Mouse (Mus musculus): Measurements from ENCODE around the gene Pkdrej. TPM values are rescaled to one million over a fixed set of nuclear protein-coding genes. Genes with fewer than 3 reads are reported as not detected.
"Not testable (repeated sequence)": the region's sequence is repeated elsewhere in the genome, so short reads cannot be mapped to it uniquely, and the experiment has no call there.

The Pkdrej gene
- 0.14 and 0.19 TPM in 2 replicates for polyA plus RNA-seq (2016; fragmentation: Nextera tagmentation; extraction: Ambion mirVana)

DNA sequence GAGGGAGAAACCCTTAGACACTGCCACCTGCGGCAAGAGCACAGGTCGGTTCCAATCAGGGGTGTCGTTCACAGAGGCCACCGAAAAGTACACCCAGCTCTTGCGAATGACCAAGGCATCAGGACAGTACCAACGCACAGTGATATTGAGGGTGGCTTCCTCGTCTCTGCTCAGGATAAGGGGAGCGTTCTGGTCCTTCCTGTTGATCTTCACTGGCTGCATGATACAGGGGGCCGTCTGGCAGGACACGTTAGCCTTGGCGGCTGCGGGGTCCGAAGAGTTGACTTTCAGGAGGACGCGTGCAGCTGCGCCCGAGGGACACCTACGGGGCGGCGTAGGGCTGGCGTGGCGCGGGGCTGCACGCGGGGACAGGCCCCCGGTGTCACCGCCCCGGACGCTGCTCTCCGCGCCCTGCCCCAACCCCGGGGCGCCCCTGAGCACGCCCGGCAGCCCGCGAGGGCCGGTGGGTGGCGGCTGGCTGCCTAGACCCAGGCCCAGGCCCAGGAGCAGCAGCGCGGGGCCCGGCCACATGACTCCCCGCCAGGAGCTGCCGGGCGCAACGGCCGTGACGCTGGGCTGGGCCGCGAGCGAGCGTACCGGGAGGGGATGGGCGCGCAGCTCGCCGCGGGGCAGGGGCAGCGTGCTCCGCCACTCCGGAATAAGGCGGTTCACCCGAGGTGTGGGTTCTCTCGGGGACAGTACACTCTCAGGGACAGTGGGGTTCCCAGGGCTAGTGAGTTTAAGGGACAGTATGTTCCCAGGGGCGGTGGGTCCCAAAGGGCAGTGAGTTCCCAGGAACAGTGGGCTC is at the start of gene Pkdrej:
Gene Pkdrej, minus strand, starts transcription at position 532 of the 808 bp plus-strand sequence.
- Histone ChIP-seq H3K9me3 (replicated peaks) (0 out of 2 replicates have a peak, but pooled peaks cover 5% of the 10 kb centered on the region), H3K9ac (peak within 1 kb of the TSS; percentile 74), H3K36me3 (no peaks in the 10 kb centered on the region), H3K27ac (ENCODE audit: poor library complexity, severe bottlenecking) (no peak within 1 kb of the TSS), H3K4me2 (peak within 1 kb of the TSS; percentile 93), H3K4me3 (peak within 1 kb of the TSS; percentile 55), H3K4me1 (replicated peaks) (peaks cover 11% of the 10 kb centered on the region), H3K27me3 (replicated peaks) (peaks cover 34% of the 10 kb centered on the region)
- ATAC-seq (ENCODE audit: insufficient number of reproducible peaks, low FRiP score): peak; percentile 57
- WGBS: 2% methylated on average over 64 of the region's 65 CpGs

GRCm38 (mm10) chr15:85867696-85868095 is 46.2 kb upstream of the Pkdrej start:
- ATAC-seq (ENCODE audit: insufficient number of reproducible peaks, low FRiP score): no peak
- Histone ChIP-seq H3K4me1 (replicated peaks) (no peaks in the 10 kb centered on the region), H3K4me2 (no peak overlapping the region), H3K9ac (no peak overlapping the region), H3K9me3 (replicated peaks) (no peaks in the 10 kb centered on the region), H3K36me3 (peaks cover 94% of the 10 kb centered on the region), H3K4me3 (no peak overlapping the region), H3K27me3 (replicated peaks) (no peaks in the 10 kb centered on the region), H3K27ac (ENCODE audit: poor library complexity, severe bottlenecking) (no peak overlapping the region)
- WGBS: 54% methylated on average over 6 of the region's 6 CpGs

DNA sequence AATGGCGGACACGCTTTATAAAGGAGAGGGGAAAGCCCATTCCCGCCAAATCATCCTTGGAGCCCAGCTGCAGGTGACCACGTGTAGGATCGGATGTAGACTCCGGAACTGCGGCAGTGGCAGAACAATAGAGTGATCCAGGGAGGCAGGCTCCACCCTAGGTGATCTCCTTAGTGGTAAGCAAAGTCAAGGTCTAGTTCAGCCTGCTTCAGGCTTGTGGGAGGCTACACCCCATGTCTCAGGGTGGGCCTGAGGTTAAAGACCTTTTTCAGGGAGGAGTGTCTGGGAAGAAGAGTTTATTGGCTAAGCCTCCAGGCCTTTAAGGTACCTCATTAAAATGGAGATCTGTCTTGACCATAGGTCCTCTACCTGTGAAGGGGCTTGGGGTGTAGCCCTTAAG is 44.4 kb upstream of the Pkdrej start:
- H3K9ac ChIP-seq; H3K4me3 ChIP-seq; H3K27me3 ChIP-seq (replicated peaks); ATAC-seq (ENCODE audit: insufficient number of reproducible peaks, low FRiP score); H3K4me1 ChIP-seq (replicated peaks); H3K4me2 ChIP-seq; H3K9me3 ChIP-seq (replicated peaks); H3K27ac ChIP-seq (ENCODE audit: poor library complexity, severe bottlenecking): not testable (repeated sequence)
- WGBS: 89% methylated on average over 7 of the region's 7 CpGs
- peaks cover 89% of the 10 kb centered on the region for H3K36me3 ChIP-seq

DNA sequence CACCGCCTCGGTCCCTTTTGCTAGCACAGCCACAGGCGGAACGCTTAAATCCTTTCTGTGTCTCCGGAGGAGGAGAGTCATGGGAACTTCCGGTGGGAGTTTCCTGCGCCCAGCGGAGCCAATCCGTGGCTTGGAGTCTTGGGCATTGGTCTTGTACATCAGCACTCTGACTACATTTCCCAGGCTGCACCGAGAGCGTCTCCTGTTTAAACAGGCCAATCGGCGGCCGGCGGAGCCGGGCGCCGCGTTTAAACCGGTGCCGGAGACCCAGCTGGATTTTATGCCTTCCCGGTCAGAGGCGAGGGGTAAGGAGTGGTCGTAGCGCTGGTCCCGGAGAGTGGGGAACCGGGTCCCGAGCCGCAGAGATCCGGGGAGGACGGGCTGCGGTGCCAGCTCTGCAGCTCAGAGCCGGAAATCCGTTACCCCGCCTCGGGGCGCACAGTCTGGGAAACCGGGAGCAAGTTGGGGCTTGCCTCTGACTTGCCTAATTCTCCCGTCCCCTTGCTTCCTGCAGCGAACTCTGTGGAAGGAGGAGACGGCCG is 38.0 kb upstream of the Pkdrej start, which contains the start of gene Gtse1:
Gene Gtse1, plus strand, starts transcription at position 256 of the 542 bp plus-strand sequence.
- H3K27me3 ChIP-seq (replicated peaks): no peaks in the 10 kb centered on the region
- H3K4me3 ChIP-seq: peak within 1 kb of the TSS; percentile 96
- under 1% methylated on average over 42 of the region's 42 CpGs for WGBS
- H3K9ac ChIP-seq: peak within 1 kb of the TSS; percentile 86
- peaks cover 20% of the 10 kb centered on the region for H3K4me1 ChIP-seq (replicated peaks)
- peak; percentile 96 for ATAC-seq (ENCODE audit: insufficient number of reproducible peaks, low FRiP score)
- H3K36me3 ChIP-seq: peaks cover 31% of the 10 kb centered on the region
- H3K4me2 ChIP-seq: peak within 1 kb of the TSS; percentile 89
- peak within 1 kb of the TSS; percentile 55 for H3K27ac ChIP-seq (ENCODE audit: poor library complexity, severe bottlenecking)
- H3K9me3 ChIP-seq (replicated peaks): no peaks in the 10 kb centered on the region

DNA sequence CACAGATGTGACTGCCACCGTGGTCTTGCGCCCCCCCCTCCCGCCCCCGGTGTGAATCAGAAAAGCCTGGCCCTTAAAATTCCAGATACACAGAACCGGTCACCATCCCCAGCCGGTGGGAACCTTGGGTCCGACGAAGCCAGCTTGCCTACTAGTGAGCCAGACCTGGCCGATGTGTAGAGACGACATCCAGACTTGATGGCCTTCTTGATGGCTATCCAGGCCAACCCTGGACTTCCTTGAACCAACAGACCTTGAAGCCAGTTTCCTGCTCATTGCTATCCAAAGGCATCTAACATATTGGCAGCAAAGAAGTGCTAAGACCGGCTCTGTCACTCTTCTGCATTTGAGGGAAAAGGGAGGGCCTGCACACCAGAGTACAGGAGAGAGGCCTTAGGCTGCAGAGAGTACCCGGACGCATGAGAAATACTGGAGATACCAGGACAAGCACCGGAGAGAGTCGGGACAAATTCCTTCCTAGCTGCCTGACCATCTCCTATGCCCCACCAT is 37.5 kb upstream of the Pkdrej start:
- Histone ChIP-seq H3K27ac (ENCODE audit: poor library complexity, severe bottlenecking) (peak overlapping the region; percentile 39; the same call in 1 of the 2 replicates), H3K4me1 (replicated peaks) (peaks cover 20% of the 10 kb centered on the region), H3K9ac (peak overlapping the region; percentile 67), H3K4me3 (peak overlapping the region; percentile 96), H3K27me3 (replicated peaks) (no peaks in the 10 kb centered on the region), H3K9me3 (replicated peaks) (no peaks in the 10 kb centered on the region), H3K4me2 (peak overlapping the region; percentile 89), H3K36me3 (peaks cover 25% of the 10 kb centered on the region)
- 0 out of 2 replicates have a peak, but pooled peaks have one; percentile 16 for ATAC-seq (ENCODE audit: insufficient number of reproducible peaks, low FRiP score)
- 10% methylated on average over 15 of the region's 15 CpGs for WGBS

DNA sequence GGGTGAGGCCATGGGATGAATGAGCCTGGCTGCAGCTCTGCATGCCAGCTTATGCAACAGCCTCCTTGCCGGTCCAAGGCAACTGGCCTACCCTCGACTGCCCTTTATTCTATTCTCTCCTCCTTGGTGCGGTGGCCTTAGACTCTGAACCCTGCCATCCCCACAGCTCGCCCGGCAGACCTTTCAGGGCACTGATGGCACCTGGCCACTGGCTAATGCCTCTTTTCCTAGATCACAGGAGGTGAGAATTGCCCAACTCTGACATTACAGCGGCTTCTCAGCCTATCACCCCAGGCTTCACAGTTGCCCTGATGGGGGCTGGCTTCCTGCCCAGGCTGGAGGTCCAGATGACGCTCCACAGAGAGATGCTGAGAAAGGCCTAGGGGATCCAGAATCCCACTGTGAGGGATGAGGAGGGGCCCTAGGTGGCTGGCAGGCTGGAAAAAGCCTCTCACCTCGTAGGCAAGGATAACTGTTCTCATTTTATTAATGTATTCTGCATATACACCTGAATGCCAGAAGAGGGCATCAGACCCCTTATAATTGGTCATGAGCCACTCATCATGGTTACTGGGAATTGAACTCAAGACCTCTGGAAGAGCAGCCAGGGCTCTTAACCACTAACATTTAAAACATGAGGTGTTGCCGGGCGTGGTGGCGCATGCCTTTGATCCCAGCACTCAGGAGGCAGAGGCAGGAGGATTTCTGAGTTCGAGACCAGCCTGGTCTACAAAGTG is 30.3 kb upstream of the Pkdrej start:
- ATAC-seq (ENCODE audit: insufficient number of reproducible peaks, low FRiP score): no peak

DNA sequence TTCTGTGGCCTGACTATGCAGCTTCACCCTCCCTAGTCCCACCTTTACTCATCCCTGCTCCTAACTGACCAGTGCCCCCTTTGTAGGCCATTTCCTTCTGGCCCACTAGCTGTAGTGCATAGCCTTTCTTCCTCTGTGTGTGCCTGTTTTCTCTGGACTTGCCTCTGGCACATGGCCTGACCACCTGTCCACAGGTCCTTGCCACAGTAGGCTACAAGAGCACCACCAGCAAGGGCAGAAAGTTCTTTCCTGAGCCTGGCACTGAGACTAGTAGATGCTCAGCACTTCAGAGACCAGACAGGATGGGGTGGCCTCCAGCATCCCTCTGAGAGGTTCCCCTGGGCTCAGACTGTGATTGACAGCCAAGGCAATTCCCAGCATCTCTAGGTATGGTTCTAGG is 23.5 kb upstream of the Pkdrej start:
- Histone ChIP-seq H3K27ac (ENCODE audit: poor library complexity, severe bottlenecking) (no peak overlapping the region), H3K27me3 (replicated peaks) (peaks cover 4% of the 10 kb centered on the region; the same call in 1 of the 2 replicates), H3K9me3 (replicated peaks) (no peaks in the 10 kb centered on the region), H3K4me1 (replicated peaks) (no peaks in the 10 kb centered on the region), H3K9ac (no peak overlapping the region), H3K4me3 (no peak overlapping the region), H3K36me3 (no peaks in the 10 kb centered on the region), H3K4me2 (no peak overlapping the region)
- no peak for ATAC-seq (ENCODE audit: insufficient number of reproducible peaks, low FRiP score)

More for the DNA sequence above, 30.3 kb upstream of the Pkdrej start:
- Histone ChIP-seq H3K27ac (ENCODE audit: poor library complexity, severe bottlenecking) (no peak overlapping the region), H3K4me3 (no peak overlapping the region), H3K36me3 (no peaks in the 10 kb centered on the region), H3K27me3 (replicated peaks) (no peaks in the 10 kb centered on the region), H3K4me1 (replicated peaks) (no peaks in the 10 kb centered on the region), H3K9me3 (replicated peaks) (no peaks in the 10 kb centered on the region), H3K9ac (no peak overlapping the region), H3K4me2 (no peak overlapping the region)
- 74% methylated on average over 12 of the region's 12 CpGs for WGBS

DNA sequence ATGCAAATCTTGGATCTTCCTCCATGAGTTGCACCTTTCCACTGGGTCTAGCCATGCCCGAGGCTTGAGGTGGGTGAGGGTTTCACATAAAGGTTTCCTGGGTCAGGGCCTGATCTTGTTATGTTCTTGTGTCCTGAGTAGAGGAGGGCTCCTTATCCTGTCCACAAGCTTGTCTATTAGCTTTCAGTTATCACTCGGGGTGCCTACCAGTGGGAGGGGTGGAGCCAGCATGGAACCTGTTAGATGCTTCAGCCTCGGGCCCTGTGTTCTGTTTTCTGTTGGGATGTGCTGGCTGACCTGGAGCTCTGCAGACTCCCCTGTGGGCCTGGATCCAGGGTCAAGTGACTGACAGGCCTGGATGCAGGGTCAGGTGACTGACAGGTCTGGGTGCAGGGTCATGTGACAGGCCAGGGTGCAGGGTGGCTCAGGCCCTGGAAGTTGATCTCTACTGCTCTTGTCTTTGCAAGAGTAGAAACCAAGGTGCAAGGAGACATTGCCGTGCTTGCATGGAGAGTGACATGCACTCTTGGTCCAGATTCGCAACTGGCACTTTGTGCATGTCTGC is 20.3 kb upstream of the Pkdrej start:
- H3K4me3 ChIP-seq: no peak overlapping the region
- 65% methylated on average over 5 of the region's 5 CpGs for WGBS
- no peaks in the 10 kb centered on the region for H3K4me1 ChIP-seq (replicated peaks)
- H3K27me3 ChIP-seq (replicated peaks): peaks cover 4% of the 10 kb centered on the region; the same call in 1 of the 2 replicates
- H3K36me3 ChIP-seq: no peaks in the 10 kb centered on the region
- no peak for ATAC-seq (ENCODE audit: insufficient number of reproducible peaks, low FRiP score)
- H3K9ac ChIP-seq: no peak overlapping the region
- no peaks in the 10 kb centered on the region for H3K9me3 ChIP-seq (replicated peaks)
- no peak overlapping the region for H3K27ac ChIP-seq (ENCODE audit: poor library complexity, severe bottlenecking)
- no peak overlapping the region for H3K4me2 ChIP-seq

GRCm38 (mm10) chr15:85840983-85841382 is 19.4 kb upstream of the Pkdrej start:
- Histone ChIP-seq H3K4me2 (no peak overlapping the region), H3K4me3 (no peak overlapping the region), H3K4me1 (replicated peaks) (no peaks in the 10 kb centered on the region), H3K9me3 (replicated peaks) (no peaks in the 10 kb centered on the region), H3K27me3 (replicated peaks) (peaks cover 4% of the 10 kb centered on the region; the same call in 1 of the 2 replicates), H3K36me3 (no peaks in the 10 kb centered on the region), H3K9ac (no peak overlapping the region), H3K27ac (ENCODE audit: poor library complexity, severe bottlenecking) (no peak overlapping the region)
- no peak for ATAC-seq (ENCODE audit: insufficient number of reproducible peaks, low FRiP score)
- 25% methylated on average over 6 of the region's 6 CpGs for WGBS

DNA sequence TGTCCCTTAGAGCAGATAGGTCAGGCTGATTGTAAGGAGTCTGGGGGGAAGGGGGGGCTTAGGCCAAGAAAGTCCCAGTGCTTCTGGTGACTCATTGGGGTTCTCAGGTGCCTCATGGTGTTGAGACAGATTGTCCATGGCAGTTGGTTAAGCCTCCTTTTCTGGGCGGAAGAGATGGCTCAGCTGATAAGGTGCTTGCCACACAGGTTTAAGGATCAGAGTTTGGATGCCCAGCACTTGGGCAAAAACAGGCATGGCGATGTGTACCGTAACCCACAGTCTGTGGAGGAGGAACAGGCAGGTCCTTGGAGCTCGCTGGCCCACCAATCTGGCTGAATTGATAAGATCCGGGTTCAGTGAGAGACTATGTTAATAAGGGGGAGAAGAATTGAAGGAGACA is 15.4 kb upstream of the Pkdrej start:
- Histone ChIP-seq H3K4me2 (no peak overlapping the region), H3K27ac (ENCODE audit: poor library complexity, severe bottlenecking) (no peak overlapping the region), H3K4me1 (replicated peaks) (peaks cover 4% of the 10 kb centered on the region; the same call in 1 of the 2 replicates), H3K27me3 (replicated peaks) (no peaks in the 10 kb centered on the region), H3K9me3 (replicated peaks) (no peaks in the 10 kb centered on the region), H3K9ac (no peak overlapping the region), H3K36me3 (no peaks in the 10 kb centered on the region), H3K4me3 (no peak overlapping the region)
- WGBS: 84% methylated on average over 5 of the region's 5 CpGs
- ATAC-seq (ENCODE audit: insufficient number of reproducible peaks, low FRiP score): no peak
